Mouse (Mus musculus): ENCODE measurements at regions not wholly inside any gene's neighbourhood (a gene's known extent, or its start where the extent isn't known, plus 50 kb on each side); places are given as distances from the start of the nearest gene placed in this dataset.

DNA sequence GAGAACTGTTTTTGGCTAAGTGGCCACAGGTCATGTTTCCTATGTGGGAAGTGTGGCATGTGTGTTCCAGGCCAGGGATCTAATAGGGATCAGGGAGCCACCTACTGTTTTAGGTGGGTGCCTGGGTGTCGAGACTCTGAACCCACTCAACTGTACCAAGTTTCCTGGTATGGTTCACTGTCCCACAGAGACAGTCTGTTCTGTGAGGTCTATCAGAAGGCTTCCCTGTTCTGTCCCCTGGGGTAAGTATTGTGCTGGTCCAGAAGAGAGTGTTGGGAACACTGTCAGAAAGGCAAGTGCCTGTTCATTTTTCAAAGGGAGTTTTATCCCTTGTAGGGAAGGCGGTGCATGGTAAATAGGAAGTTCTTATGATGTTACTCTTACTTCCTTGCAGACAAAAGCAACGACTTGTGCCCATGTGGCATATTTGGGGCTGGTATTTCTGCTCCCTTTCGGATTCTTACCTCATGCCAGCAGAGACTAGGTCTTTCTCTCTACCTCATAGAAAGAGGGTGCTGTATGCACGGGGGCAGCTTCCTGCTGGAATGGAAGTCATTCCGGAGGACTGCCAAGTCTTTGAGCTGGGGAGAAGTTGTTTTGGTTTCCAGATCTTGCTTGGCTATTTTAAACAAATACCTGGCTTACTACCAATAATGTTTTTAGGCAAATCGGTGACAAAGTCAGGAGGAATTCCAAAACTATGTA, 377.7 kb upstream of the Mmadhc start:
- no peaks in the 10 kb centered on the region for H3K27me3 ChIP-seq (ENCODE audit: control insufficient read depth, insufficient read depth, low read length)

DNA sequence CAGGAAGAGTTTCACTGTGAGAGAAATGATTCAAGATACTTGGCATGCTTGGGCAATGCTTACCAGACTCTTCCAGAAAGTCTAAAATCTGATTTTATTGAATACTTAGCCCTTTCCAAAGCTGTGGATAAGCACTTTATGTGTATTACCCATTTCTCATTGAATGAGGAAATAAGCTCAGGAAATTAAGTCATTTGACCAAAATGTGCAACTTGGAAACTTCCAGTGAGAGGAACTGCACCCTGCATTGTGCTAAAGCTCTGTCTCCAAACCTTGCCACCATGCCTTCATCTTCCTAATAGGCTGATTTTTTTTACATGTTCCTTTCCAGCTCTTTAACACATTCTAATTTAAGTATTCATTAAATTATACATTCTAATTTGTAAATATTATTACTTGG, 372.7 kb upstream of the Mmadhc start:
- no peaks in the 10 kb centered on the region for H3K36me3 ChIP-seq (ENCODE audit: control insufficient read depth, insufficient read depth, low read length)
- TF ChIP-seq CTCF (IDR thresholded peaks at IDR 0.05; ENCODE audit: extremely low read depth, insufficient read length, insufficient replicate concordance, low read depth, low read length), result no peak
- no peak for TF ChIP-seq POLR2A (IDR thresholded peaks at IDR 0.05; ENCODE audit: low read depth, low read length)
- no peak overlapping the region for H3K27ac ChIP-seq (ENCODE audit: insufficient read depth, low read depth, low read length)
- no peaks in the 10 kb centered on the region for H3K4me1 ChIP-seq (ENCODE audit: control insufficient read depth, insufficient read depth, insufficient read length, low read length)
- no peak overlapping the region for H3K4me3 ChIP-seq (ENCODE audit: low read depth, low read length)
- no peaks in the 10 kb centered on the region for H3K27me3 ChIP-seq (ENCODE audit: control insufficient read depth, insufficient read depth, low read length)

More for the DNA sequence above, 377.7 kb upstream of the Mmadhc start:
- Histone ChIP-seq H3K27ac (ENCODE audit: insufficient read depth, low read depth, low read length) (no peak overlapping the region), H3K36me3 (ENCODE audit: control insufficient read depth, insufficient read depth, low read length) (no peaks in the 10 kb centered on the region), H3K4me1 (ENCODE audit: control insufficient read depth, insufficient read depth, insufficient read length, low read length) (no peaks in the 10 kb centered on the region), H3K4me3 (ENCODE audit: low read depth, low read length) (no peak overlapping the region)
- TF ChIP-seq CTCF (IDR thresholded peaks at IDR 0.05; ENCODE audit: extremely low read depth, insufficient read length, insufficient replicate concordance, low read depth, low read length) (no peak), POLR2A (IDR thresholded peaks at IDR 0.05; ENCODE audit: low read depth, low read length) (no peak)
- WGBS, result 77% methylated on average over 7 of the region's 7 CpGs

DNA sequence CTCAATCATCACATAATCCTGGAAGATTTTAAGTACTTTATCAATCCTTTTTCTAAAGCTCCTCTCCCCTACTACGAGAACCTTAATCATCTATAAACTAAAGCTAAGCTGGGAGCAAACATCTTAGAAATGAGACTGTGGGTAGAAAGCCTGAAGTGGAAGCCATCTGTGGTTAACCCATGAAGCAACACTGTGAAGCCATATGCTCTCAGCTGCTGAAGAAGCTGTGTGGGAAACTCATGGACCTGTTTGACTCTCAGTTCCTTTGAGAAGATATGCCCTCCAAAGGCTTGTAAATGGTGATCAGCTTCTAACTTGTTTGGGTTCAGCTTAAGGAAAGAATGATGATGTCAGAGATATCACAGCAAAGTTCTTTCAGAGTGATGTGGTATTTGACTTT, 372.2 kb upstream of the Mmadhc start:
- TF ChIP-seq CTCF (IDR thresholded peaks at IDR 0.05; ENCODE audit: extremely low read depth, insufficient read length, insufficient replicate concordance, low read depth, low read length) (no peak), POLR2A (IDR thresholded peaks at IDR 0.05; ENCODE audit: low read depth, low read length) (no peak)
- 57% methylated on average over 1 of the region's 1 CpGs for WGBS
- H3K4me1 ChIP-seq (ENCODE audit: control insufficient read depth, insufficient read depth, insufficient read length, low read length), result no peaks in the 10 kb centered on the region
- no peak overlapping the region for H3K4me3 ChIP-seq (ENCODE audit: low read depth, low read length)
- no peaks in the 10 kb centered on the region for H3K36me3 ChIP-seq (ENCODE audit: control insufficient read depth, insufficient read depth, low read length)
- H3K27ac ChIP-seq (ENCODE audit: insufficient read depth, low read depth, low read length), result no peak overlapping the region
- H3K27me3 ChIP-seq (ENCODE audit: control insufficient read depth, insufficient read depth, low read length), result no peaks in the 10 kb centered on the region

DNA sequence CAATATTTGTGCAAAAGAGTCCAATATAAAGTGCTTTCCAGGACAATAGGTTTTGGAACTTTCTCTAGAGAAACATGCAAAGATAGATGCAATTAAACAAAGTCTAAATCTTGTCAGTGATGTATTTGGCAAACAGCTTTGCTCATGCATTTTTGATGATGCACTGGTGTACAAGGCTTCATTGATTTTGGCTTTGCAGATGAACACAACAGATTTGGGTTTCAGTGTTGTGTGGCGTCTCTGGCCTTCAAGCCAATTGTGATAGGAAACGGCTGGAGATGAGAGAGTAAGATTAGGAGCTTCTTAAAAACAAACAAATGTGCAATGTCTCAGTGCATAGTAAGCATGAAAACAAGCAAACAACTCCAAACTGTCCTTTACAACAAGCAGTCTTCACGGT, 370.6 kb upstream of the Mmadhc start:
- Histone ChIP-seq H3K27me3 (ENCODE audit: control insufficient read depth, insufficient read depth, low read length) (no peaks in the 10 kb centered on the region), H3K36me3 (ENCODE audit: control insufficient read depth, insufficient read depth, low read length) (no peaks in the 10 kb centered on the region), H3K4me1 (ENCODE audit: control insufficient read depth, insufficient read depth, insufficient read length, low read length) (no peaks in the 10 kb centered on the region), H3K27ac (ENCODE audit: insufficient read depth, low read depth, low read length) (no peak overlapping the region), H3K4me3 (ENCODE audit: low read depth, low read length) (no peak overlapping the region)
- no peak for TF ChIP-seq POLR2A (IDR thresholded peaks at IDR 0.05; ENCODE audit: low read depth, low read length)
- TF ChIP-seq CTCF (IDR thresholded peaks at IDR 0.05; ENCODE audit: extremely low read depth, insufficient read length, insufficient replicate concordance, low read depth, low read length), result no peak
- 57% methylated on average over 3 of the region's 3 CpGs for WGBS

DNA sequence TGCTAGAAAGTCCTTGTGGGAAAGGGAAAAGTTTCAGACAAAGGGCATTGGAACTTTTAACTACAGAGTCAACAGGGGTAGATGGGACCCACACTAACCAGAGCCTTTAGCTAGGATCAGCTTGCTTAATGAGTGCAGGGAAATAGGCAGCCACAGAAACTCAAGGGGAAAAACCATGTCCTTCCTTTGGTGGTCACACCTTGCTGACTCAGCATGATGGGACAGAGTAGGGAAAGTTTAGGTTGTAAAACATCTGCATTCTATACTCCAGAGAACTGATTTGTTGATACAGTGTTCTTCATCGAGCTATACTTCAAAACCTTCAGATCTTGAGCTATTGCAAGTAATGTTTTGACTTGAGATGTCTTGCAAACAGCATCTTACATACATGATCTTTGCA, 365.9 kb upstream of the Mmadhc start:
- no peaks in the 10 kb centered on the region for H3K4me1 ChIP-seq (ENCODE audit: control insufficient read depth, insufficient read depth, insufficient read length, low read length)
- no peaks in the 10 kb centered on the region for H3K36me3 ChIP-seq (ENCODE audit: control insufficient read depth, insufficient read depth, low read length)
- no peak overlapping the region for H3K4me3 ChIP-seq (ENCODE audit: low read depth, low read length)
- H3K27ac ChIP-seq (ENCODE audit: insufficient read depth, low read depth, low read length), result no peak overlapping the region
- TF ChIP-seq POLR2A (IDR thresholded peaks at IDR 0.05; ENCODE audit: low read depth, low read length) (no peak), CTCF (IDR thresholded peaks at IDR 0.05; ENCODE audit: extremely low read depth, insufficient read length, insufficient replicate concordance, low read depth, low read length) (no peak)
- H3K27me3 ChIP-seq (ENCODE audit: control insufficient read depth, insufficient read depth, low read length), result no peaks in the 10 kb centered on the region
- 73% methylated on average over 1 of the region's 1 CpGs for WGBS

DNA sequence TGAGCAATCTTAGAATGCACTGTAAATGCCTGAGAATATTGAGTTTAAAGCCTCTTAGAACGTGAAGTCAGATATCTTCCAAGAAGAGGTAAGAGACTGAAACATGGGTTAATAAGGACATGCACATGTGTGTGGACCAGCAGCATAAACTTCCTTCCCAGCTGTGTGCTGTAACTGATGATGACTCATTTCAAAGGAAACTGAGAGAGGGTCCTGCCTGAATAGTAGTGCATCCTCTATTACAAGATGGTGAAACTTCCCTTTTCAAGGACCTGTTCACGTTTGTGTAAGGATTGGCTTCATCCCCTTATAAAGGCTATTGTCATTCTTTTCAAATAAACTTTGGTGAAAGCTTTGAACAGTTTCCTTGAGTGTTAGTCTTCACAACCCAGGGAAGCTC, 363.4 kb upstream of the Mmadhc start:
- no peaks in the 10 kb centered on the region for H3K36me3 ChIP-seq (ENCODE audit: control insufficient read depth, insufficient read depth, low read length)
- WGBS, result 67% methylated on average over 2 of the region's 2 CpGs
- H3K27ac ChIP-seq (ENCODE audit: insufficient read depth, low read depth, low read length), result no peak overlapping the region

DNA sequence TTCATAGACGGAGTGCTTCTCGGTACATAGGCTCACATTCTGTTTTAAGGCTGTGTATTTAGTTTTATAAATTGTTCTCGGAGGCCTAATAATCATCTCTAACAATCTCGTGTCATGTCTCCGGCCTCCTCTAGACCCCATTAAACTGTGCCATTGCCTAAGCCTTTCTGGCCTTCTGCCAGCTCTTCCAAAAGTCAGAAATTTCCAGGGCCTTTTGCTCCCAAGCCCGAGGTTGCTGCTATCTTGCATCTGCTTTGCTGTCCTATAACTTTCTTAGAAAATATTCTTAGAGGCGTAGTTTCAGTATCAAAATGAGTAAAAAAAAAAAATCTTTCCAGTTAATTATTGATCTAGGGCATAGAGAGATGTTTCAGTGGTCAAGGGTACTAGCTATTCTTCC, 361.2 kb upstream of the Mmadhc start:
- Histone ChIP-seq H3K27ac (ENCODE audit: insufficient read depth, low read depth, low read length) (no peak overlapping the region), H3K36me3 (ENCODE audit: control insufficient read depth, insufficient read depth, low read length) (no peaks in the 10 kb centered on the region), H3K4me1 (ENCODE audit: control insufficient read depth, insufficient read depth, insufficient read length, low read length) (no peaks in the 10 kb centered on the region), H3K4me3 (ENCODE audit: low read depth, low read length) (no peak overlapping the region), H3K27me3 (ENCODE audit: control insufficient read depth, insufficient read depth, low read length) (no peaks in the 10 kb centered on the region)
- 72% methylated on average over 7 of the region's 7 CpGs for WGBS
- no peak for TF ChIP-seq CTCF (IDR thresholded peaks at IDR 0.05; ENCODE audit: extremely low read depth, insufficient read length, insufficient replicate concordance, low read depth, low read length)
- no peak for TF ChIP-seq POLR2A (IDR thresholded peaks at IDR 0.05; ENCODE audit: low read depth, low read length)

More for the DNA sequence above, 363.4 kb upstream of the Mmadhc start:
- no peak overlapping the region for H3K4me3 ChIP-seq (ENCODE audit: low read depth, low read length)
- H3K27me3 ChIP-seq (ENCODE audit: control insufficient read depth, insufficient read depth, low read length), result no peaks in the 10 kb centered on the region
- H3K4me1 ChIP-seq (ENCODE audit: control insufficient read depth, insufficient read depth, insufficient read length, low read length), result no peaks in the 10 kb centered on the region
- TF ChIP-seq CTCF (IDR thresholded peaks at IDR 0.05; ENCODE audit: extremely low read depth, insufficient read length, insufficient replicate concordance, low read depth, low read length) (no peak), POLR2A (IDR thresholded peaks at IDR 0.05; ENCODE audit: low read depth, low read length) (no peak)

Measured in small intestine, adult 2 months (tissue).